ENCODE assay signal across 9 mouse cellular contexts in the genomic region with DNA sequence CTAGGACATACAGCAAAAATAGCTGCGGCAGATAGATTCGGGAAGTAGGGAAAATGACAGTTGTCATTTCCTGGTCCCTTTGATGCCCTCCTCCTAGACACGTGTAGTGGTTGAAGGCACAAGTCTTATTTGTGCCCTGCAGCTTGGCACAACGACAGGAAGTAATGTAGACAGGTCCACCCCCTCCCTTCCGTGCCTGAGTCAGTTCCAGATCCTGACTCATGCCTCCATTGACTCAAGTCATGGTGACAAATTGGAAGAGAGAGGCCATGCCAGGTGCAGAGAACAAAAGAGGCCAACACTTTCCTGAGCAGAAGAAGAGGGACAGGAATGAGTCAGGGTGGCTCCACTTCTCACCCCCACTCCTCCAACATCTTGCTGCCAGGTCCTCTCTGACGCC. TPM values are rescaled to one million over a fixed set of nuclear protein-coding genes. Genes with fewer than 3 reads are reported as not detected.
DNase-seq lines count a peak whose midpoint lies in the region; ATAC-seq and TF ChIP-seq lines count a peak whose summit lies in the region.
"Had no signal": no experiment of that assay in that cellular context is flagged by ENCODE, and none has a peak within 500 bp of the region (broad histone marks: within the 10 kb centered on the region; RNA-seq: fewer than 3 reads in every experiment).

No protein-coding gene starts in this region.

- no peaks in the 10 kb centered on the region for H3K9me3 ChIP-seq in kidney, embryonic 16.5 days (ENCODE audit: low read length)
- H3K9me3 ChIP-seq in liver, embryonic 12.5 days (replicated peaks): no peaks in the 10 kb centered on the region
- H3K9me3 ChIP-seq: neural tube, embryonic 12.5 days had no signal

- no peak overlapping the region for H3K4me2 ChIP-seq in kidney, embryonic 16.5 days (replicated peaks; ENCODE audit: low read depth, low read length)
- H3K4me2 ChIP-seq in liver, embryonic 12.5 days: no peak overlapping the region
- H3K4me2 ChIP-seq: neural tube, embryonic 12.5 days had no signal

- no peaks in the 10 kb centered on the region for H3K36me3 ChIP-seq in kidney, embryonic 16.5 days (ENCODE audit: insufficient read depth, low read length)
- no peaks in the 10 kb centered on the region for H3K36me3 ChIP-seq in liver, embryonic 12.5 days
- H3K36me3 ChIP-seq: neural tube, embryonic 12.5 days had no signal

- WGBS in kidney, embryonic 16.5 days: 59% methylated on average over 6 of the region's 6 CpGs
- 35% methylated on average over 6 of the region's 6 CpGs for WGBS in olfactory bulb, adult 2 months
- WGBS in liver, embryonic 12.5 days (ENCODE audit: insufficient replicate concordance): 49% methylated on average over 6 of the region's 6 CpGs

- no peaks in the 10 kb centered on the region for H3K4me1 ChIP-seq in kidney, embryonic 16.5 days (ENCODE audit: insufficient read depth, low read length)
- H3K4me1 ChIP-seq in olfactory bulb, adult 2 months (ENCODE audit: control insufficient read depth, insufficient read depth, low read length): peaks cover 15% of the 10 kb centered on the region
- H3K4me1 ChIP-seq in liver, embryonic 12.5 days: peaks cover 8% of the 10 kb centered on the region
- H3K4me1 ChIP-seq: neural tube, embryonic 12.5 days had no signal

- no peak overlapping the region for H3K9ac ChIP-seq in kidney, embryonic 16.5 days (replicated peaks; ENCODE audit: low read length)
- no peak overlapping the region for H3K9ac ChIP-seq in liver, embryonic 12.5 days
- H3K9ac ChIP-seq: neural tube, embryonic 12.5 days had no signal

- ATAC-seq in kidney, embryonic 16.5 days (ENCODE audit: low FRiP score, low TSS enrichment): no peak
- peak; percentile 74 for ATAC-seq in granulocyte monocyte progenitor cell, adult 5-6 weeks (replicated peaks; ENCODE audit: poor library complexity, severe bottlenecking)
- ATAC-seq in liver, embryonic 12.5 days: no peak

- H3K27ac ChIP-seq in kidney, embryonic 16.5 days (ENCODE audit: low read length): no peak overlapping the region
- peak overlapping the region; percentile 56 for H3K27ac ChIP-seq in olfactory bulb, adult 2 months (ENCODE audit: insufficient read depth, low read depth, low read length)
- no peak overlapping the region for H3K27ac ChIP-seq in liver, embryonic 12.5 days
- H3K27ac ChIP-seq: neural tube, embryonic 12.5 days had no signal

- TF ChIP-seq CTCF in olfactory bulb, adult 2 months (IDR thresholded peaks at IDR 0.05; ENCODE audit: insufficient read depth, low read depth, low read length): no peak

- H3K27me3 ChIP-seq in kidney, embryonic 16.5 days (ENCODE audit: insufficient read depth, low read length): no peaks in the 10 kb centered on the region
- no peaks in the 10 kb centered on the region for H3K27me3 ChIP-seq in liver, embryonic 12.5 days (replicated peaks)
- H3K27me3 ChIP-seq: neural tube, embryonic 12.5 days had no signal

- H3K4me3 ChIP-seq in kidney, embryonic 16.5 days (ENCODE audit: low read length): no peak overlapping the region
- H3K4me3 ChIP-seq in olfactory bulb, adult 2 months (ENCODE audit: insufficient read depth, low read depth, low read length): no peak overlapping the region
- H3K4me3 ChIP-seq in liver, embryonic 12.5 days: no peak overlapping the region
- H3K4me3 ChIP-seq: neural tube, embryonic 12.5 days had no signal

- DNase-seq in kidney, adult 18-20 months: peak; percentile 5
- DNase-seq in T-cell, adult 2 months (ENCODE audit: low spot score): peak; percentile 29
- DNase-seq in spleen, postnatal 14 days (ENCODE audit: low spot score in 2 of 2): no peak
- no peak for DNase-seq in c-Kit-positive CD71-positive TER-119-positive erythroid progenitor cells, embryonic 14.5 days (ENCODE audit: low spot score)

- no peak for TF ChIP-seq POLR2A in olfactory bulb, adult 2 months (IDR thresholded peaks at IDR 0.05; ENCODE audit: insufficient read depth, low read depth, low read length)

RNA-seq across cellular contexts. Expression of gene Araf, which starts 19.4 kb away (rescaled TPM):
- polyA plus RNA-seq in kidney, embryonic 16.5 days (2015; fragmentation: Nextera tagmentation; extraction: Ambion mirVana): 124 and 143 TPM in 2 replicates
- total RNA-seq in granulocyte monocyte progenitor cell, adult 5-6 weeks (2014; fragmentation: Nextera tagmentation): 82.8 and 114 TPM in 2 replicates
- total RNA-seq in granulocyte monocyte progenitor cell, adult 5-6 weeks (2017): 40.8 and 43.3 TPM in 2 replicates
- polyA plus RNA-seq in olfactory bulb, adult 2 months (2012; ENCODE audit: insufficient read depth, insufficient read length, low replicate concordance, missing spikeins): not detected in 2 replicates
- polyA plus RNA-seq in liver, embryonic 12.5 days (2016; fragmentation: Nextera tagmentation; extraction: Ambion mirVana): 58.9 and 62.8 TPM in 2 replicates

RNA-seq across cellular contexts. Expression of gene Timp1, which starts 53.0 kb away (rescaled TPM):
- 19.3 and 21.1 TPM in 2 replicates for polyA plus RNA-seq in kidney, embryonic 16.5 days (2015; fragmentation: Nextera tagmentation; extraction: Ambion mirVana)
- not detected in 2 replicates for total RNA-seq in granulocyte monocyte progenitor cell, adult 5-6 weeks (2014; fragmentation: Nextera tagmentation)
- total RNA-seq in granulocyte monocyte progenitor cell, adult 5-6 weeks (2017): not detected in 2 replicates
- not detected in 2 replicates for polyA plus RNA-seq in olfactory bulb, adult 2 months (2012; ENCODE audit: insufficient read depth, insufficient read length, low replicate concordance, missing spikeins)
- 3.7 and 5.1 TPM in 2 replicates for polyA plus RNA-seq in liver, embryonic 12.5 days (2016; fragmentation: Nextera tagmentation; extraction: Ambion mirVana)

Comparison
In these comparisons a context has a peak if more than half of its experiments do, and no peak if none do; other contexts are left out.
1. DNase-seq: peak in kidney, adult 18-20 months (single experiment) and T-cell, adult 2 months (single experiment); none in spleen, postnatal 14 days (0 of 2) and c-Kit-positive CD71-positive TER-119-positive erythroid progenitor cells, embryonic 14.5 days (single experiment).